Mouse (Mus musculus) hematopoietic stem cell, adult 5-6 weeks (primary cell): ENCODE measurements around the gene Wif1. TPM values are rescaled to one million over a fixed set of nuclear protein-coding genes. Genes with fewer than 3 reads are reported as not detected.

ENCODE experiments used
- ATAC-seq, 2 experiments: fragments of 125-278 bp in 1 of 2; replicated peaks in 1 of 2; 2 replicates each; pipeline ENCODE4 v1.8.0; 2016 to 2017; ENCODE audit warnings: inconsistent platforms in 2 of 2, mild to moderate bottlenecking in 2 of 2, moderate number of reproducible peaks in 2 of 2, low read depth in 1 of 2, moderate TSS enrichment in 1 of 2; ENCODE audit not compliant: low FRiP score in 2 of 2, poor library complexity in 2 of 2, severe bottlenecking in 2 of 2, insufficient read depth in 1 of 2, low TSS enrichment in 1 of 2
- total RNA-seq: library from RNA; stranded (forward); fragments of 172-1452, 232-1000 nt; gene quantifications from 2 replicates; pipeline ENCODE4 v1.2.3, GENCODE M21; 2017

The Wif1 gene
- total RNA-seq, 1 experiment from 2014 or later = not detected

- no peak for ATAC-seq
Observed at GRCm38 (mm10) chr10:121129000-121129925, 95.5 kb downstream of the Wif1 start.

Other genes with a start within 250 kb of the Wif1 start
- 12.6 and 15.0 TPM in 2 replicates for gene Msrb3, start 134.9 kb upstream of the Wif1 start, total RNA-seq
- gene Lemd3, start 54.6 kb upstream of the Wif1 start, total RNA-seq = 20.8 and 25.2 TPM in 2 replicates